Mouse (Mus musculus) ES-Bruce4 (cell line): ENCODE results near the gene Phc2.

Source experiments
- CTCF ChIP-seq: IDR thresholded peaks from one replicate; pipeline ENCODE4 v1.8.1; 2011; ENCODE audit warnings: low read depth, low read length
- EP300 ChIP-seq: IDR thresholded peaks from 2 replicates; pipeline ENCODE4 v1.6.1; 2011; ENCODE audit warnings: low read depth, low read length; ENCODE audit not compliant: insufficient read depth
- POLR2A ChIP-seq: IDR thresholded peaks from one replicate; pipeline ENCODE4 v1.8.1; 2011; ENCODE audit warnings: low read length; ENCODE audit not compliant: insufficient read depth

DNA sequence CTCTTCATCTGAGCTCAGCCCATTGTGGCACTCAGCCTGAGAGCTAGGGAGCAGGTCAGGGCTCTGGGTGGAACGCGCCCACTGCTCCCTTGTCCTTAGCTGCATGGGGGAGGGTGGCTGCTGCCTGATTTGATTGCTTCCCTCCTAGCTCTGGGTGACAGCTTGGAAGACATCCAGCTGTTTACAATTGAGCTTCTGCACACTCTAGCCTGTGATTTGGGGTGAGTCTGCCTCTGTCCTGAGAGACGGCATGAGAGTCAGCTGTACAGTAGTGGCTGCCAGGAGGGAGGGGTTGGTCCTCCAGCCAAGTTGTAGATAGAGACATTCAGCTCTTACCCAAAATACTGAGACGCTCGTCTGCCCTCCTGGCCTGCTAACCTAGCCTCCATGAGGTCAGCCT is 79.7 kb downstream of the Phc2 start:
- TF ChIP-seq POLR2A, result no peak
- no peak for TF ChIP-seq CTCF
- TF ChIP-seq EP300, result no peak
